Mouse (Mus musculus): Measurements from ENCODE around the gene Dock9. TPM values are rescaled to one million over a fixed set of nuclear protein-coding genes. Genes with fewer than 3 reads are reported as not detected.
A peak's percentile ranks its signal among the peaks of the same experiment; 100 is the strongest.

The Dock9 gene
- total RNA-seq, 2 experiments from 2014 or later: 194 to 195 TPM

GRCm38 (mm10) chr14:121793639-121794038 lies 4.0 kb downstream of the Dock9 start:
- no peak for DNase-seq

GRCm38 (mm10) chr14:121791935-121792334 lies 5.7 kb downstream of the Dock9 start:
- no peak for DNase-seq
- intact Hi-C loops (cut with DNase I): no loop called here

More at GRCm38 (mm10) chr14:121793639-121794038, 4.0 kb downstream of the Dock9 start:
- intact Hi-C loops (cut with DNase I): no loop called here

GRCm38 (mm10) chr14:121791112-121791511 lies 6.5 kb downstream of the Dock9 start:
- DNase-seq: no peak
- intact Hi-C loops (cut with DNase I): no loop called here

- intact Hi-C loops (cut with DNase I): no loop called here
Observed at GRCm38 (mm10) chr14:121789273-121789672, 8.4 kb downstream of the Dock9 start.

GRCm38 (mm10) chr14:121788451-121788850 lies 9.2 kb downstream of the Dock9 start:
- intact Hi-C loops (cut with DNase I): no loop called here
- no peak for DNase-seq

More at GRCm38 (mm10) chr14:121789273-121789672, 8.4 kb downstream of the Dock9 start:
- DNase-seq: no peak

- no peak for DNase-seq
- intact Hi-C loops (cut with DNase I): no loop called here
Observed at GRCm38 (mm10) chr14:121787430-121787829, 10.2 kb downstream of the Dock9 start.

- intact Hi-C loops (cut with DNase I): no loop called here
- DNase-seq: no peak
Observed at GRCm38 (mm10) chr14:121786900-121787299, 10.7 kb downstream of the Dock9 start.

- intact Hi-C loops (cut with DNase I): no loop called here
- DNase-seq: no peak
Observed at GRCm38 (mm10) chr14:121785394-121785793, 12.2 kb downstream of the Dock9 start.

- intact Hi-C loops (cut with DNase I): no loop called here
- DNase-seq: no peak
Observed at GRCm38 (mm10) chr14:121780942-121781531, 16.6 kb downstream of the Dock9 start.

GRCm38 (mm10) chr14:121780144-121780913 lies 17.3 kb downstream of the Dock9 start:
- intact Hi-C loops (cut with DNase I): no loop called here

GRCm38 (mm10) chr14:121779620-121780019 lies 18.0 kb downstream of the Dock9 start:
- intact Hi-C loops (cut with DNase I): loop anchor here (10.0 kb wide), 1 partner anchor 55 kb away; no protein-coding TSS in a partner anchor
- no peak for DNase-seq

More at GRCm38 (mm10) chr14:121780144-121780913, 17.3 kb downstream of the Dock9 start:
- no peak for DNase-seq

GRCm38 (mm10) chr14:121777279-121777831 lies 20.3 kb downstream of the Dock9 start:
- DNase-seq: no peak
- intact Hi-C loops (cut with DNase I): loop anchor here (10.0 kb wide), 1 partner anchor 57 kb away; no protein-coding TSS in a partner anchor

GRCm38 (mm10) chr14:121776749-121777148 lies 20.9 kb downstream of the Dock9 start:
- DNase-seq: no peak
- intact Hi-C loops (cut with DNase I): loop anchor here (10.0 kb wide), 1 partner anchor 58 kb away; no protein-coding TSS in a partner anchor

GRCm38 (mm10) chr14:121762021-121762452 lies 35.6 kb downstream of the Dock9 start:
- DNase-seq: peak; percentile 26
- intact Hi-C loops (cut with DNase I): no loop called here

- intact Hi-C loops (cut with DNase I): no loop called here
- DNase-seq: no peak
Observed at GRCm38 (mm10) chr14:121760403-121760802, 37.2 kb downstream of the Dock9 start.

- no peak for DNase-seq
- intact Hi-C loops (cut with DNase I): loop anchor here (2.0 kb wide), 1 partner anchor 165 kb away; no protein-coding TSS in a partner anchor
Observed at GRCm38 (mm10) chr14:121754110-121754509, 43.5 kb downstream of the Dock9 start.

- DNase-seq: no peak
- intact Hi-C loops (cut with DNase I): no loop called here
Observed at GRCm38 (mm10) chr14:121752686-121753426, 44.8 kb downstream of the Dock9 start.

GRCm38 (mm10) chr14:121749606-121750005 lies 48.0 kb downstream of the Dock9 start:
- DNase-seq: no peak
- intact Hi-C loops (cut with DNase I): no loop called here

- DNase-seq: no peak
- intact Hi-C loops (cut with DNase I): no loop called here
Observed at GRCm38 (mm10) chr14:121749084-121749483, 48.6 kb downstream of the Dock9 start.

GRCm38 (mm10) chr14:121747360-121747759 lies 50.3 kb downstream of the Dock9 start:
- DNase-seq: no peak
- intact Hi-C loops (cut with DNase I): no loop called here
